In the genomic region with DNA sequence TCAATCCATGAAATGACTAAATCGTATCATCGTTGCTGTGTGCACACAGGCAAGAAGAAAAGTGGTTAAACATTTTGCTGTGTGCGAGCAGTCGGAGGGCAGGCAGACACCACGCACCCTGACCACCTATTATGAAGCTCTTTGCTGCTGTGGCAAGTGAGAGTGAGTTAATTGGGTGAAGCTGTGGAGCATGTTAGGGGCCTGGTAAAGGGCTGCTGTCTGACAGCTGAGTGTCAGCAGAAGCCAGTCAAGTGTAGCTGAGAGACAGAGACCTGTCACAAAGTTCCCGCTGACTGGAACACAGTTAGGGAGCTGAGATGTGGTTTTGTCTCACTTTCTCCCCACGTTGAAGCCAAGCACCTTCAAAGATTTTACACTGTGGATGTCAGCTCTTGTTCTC, we compare ENCODE assay signal across 18 mouse cellular contexts.
"Had no signal": no experiment of that assay in that cellular context is flagged by ENCODE, and none has a peak within 500 bp of the region (broad histone marks: within the 10 kb centered on the region; RNA-seq: fewer than 3 reads in every experiment).

No protein-coding gene starts in this region.

- H3K9ac ChIP-seq: hindbrain, embryonic 15.5 days; limb, embryonic 12.5 days; liver, embryonic 13.5 days; liver, postnatal 0 days; lung, embryonic 15.5 days; neural tube, embryonic 13.5 days had no signal

- H3K4me1 ChIP-seq: hindbrain, embryonic 15.5 days; limb, embryonic 12.5 days; liver, embryonic 13.5 days; lung, embryonic 15.5 days; megakaryocyte, embryonic 14.5 days; neural tube, embryonic 13.5 days had no signal

- H3K9me3 ChIP-seq: hindbrain, embryonic 15.5 days; limb, embryonic 12.5 days; liver, embryonic 13.5 days; lung, embryonic 15.5 days; megakaryocyte, embryonic 14.5 days; neural tube, embryonic 13.5 days had no signal

- ATAC-seq: intestine, embryonic 16.5 days; liver, postnatal 0 days had no signal

- H3K4me3 ChIP-seq: hindbrain, embryonic 15.5 days; limb, embryonic 12.5 days; liver, embryonic 13.5 days; lung, embryonic 15.5 days; megakaryocyte, embryonic 14.5 days; neural tube, embryonic 13.5 days had no signal

- H3K27me3 ChIP-seq: hindbrain, embryonic 15.5 days; limb, embryonic 12.5 days; liver, embryonic 13.5 days; lung, embryonic 15.5 days; megakaryocyte, embryonic 14.5 days; neural tube, embryonic 13.5 days had no signal

- H3K4me2 ChIP-seq: hindbrain, embryonic 15.5 days; limb, embryonic 12.5 days; liver, embryonic 13.5 days; lung, embryonic 15.5 days; midbrain, embryonic 11.5 days; neural tube, embryonic 13.5 days had no signal

- H3K36me3 ChIP-seq: hindbrain, embryonic 15.5 days; limb, embryonic 12.5 days; liver, embryonic 13.5 days; lung, embryonic 15.5 days; neural tube, embryonic 13.5 days had no signal

- H3K27ac ChIP-seq: hindbrain, embryonic 15.5 days; limb, embryonic 12.5 days; liver, embryonic 13.5 days; lung, embryonic 15.5 days; macrophage; neural tube, embryonic 13.5 days had no signal

- DNase-seq: kidney, adult 9 months; kidney, postnatal 25 days; layer of hippocampus, adult 9-11 months; layer of hippocampus, postnatal 36 days; liver; liver, embryonic 13.5 days; liver, postnatal 0 days; lung, postnatal 14 days; right cerebral cortex, adult 18-20 months; right cerebral cortex, postnatal 25 days had no signal
